Mouse (Mus musculus) limb, embryonic 10.5 days (tissue): Measurements from ENCODE around the gene Ccdc151. TPM values are rescaled to one million over a fixed set of nuclear protein-coding genes. Genes with fewer than 3 reads are reported as not detected.

ENCODE experiments used
- DNase-seq: peaks from one replicate; pipeline ENCODE4 v3.0.0-alpha.2; 2017; ENCODE audit warnings: low spot score
- H3K27ac ChIP-seq: fragments of 300-500 bp; sonication (generic); 2 replicates; pipeline ENCODE4 v1.5.1; 2016; ENCODE audit warnings: mild to moderate bottlenecking
- H3K27me3 ChIP-seq: fragments of 300-500 bp; sonication (generic); 2 replicates; pipeline ENCODE4 v1.6.1; 2016; ENCODE audit warnings: low read depth, mild to moderate bottlenecking; ENCODE audit not compliant: poor library complexity, severe bottlenecking
- H3K36me3 ChIP-seq: fragments of 300-500 bp; sonication (generic); 2 replicates; pipeline ENCODE4 v1.6.1; 2016; ENCODE audit warnings: mild to moderate bottlenecking, moderate library complexity
- H3K4me1 ChIP-seq: fragments of 300-500 bp; sonication (generic); 2 replicates; pipeline ENCODE4 v1.6.1; 2016
- H3K4me3 ChIP-seq: fragments of 300-500 bp; sonication (generic); 2 replicates; pipeline ENCODE4 v1.5.1; 2016; ENCODE audit warnings: mild to moderate bottlenecking, moderate library complexity
- H3K9me3 ChIP-seq: fragments of 300-500 bp; sonication (generic); replicated peaks from 2 replicates; pipeline ENCODE4 v1.6.1; 2016; ENCODE audit warnings: mild to moderate bottlenecking
- WGBS: fragments of 180-500 bp; shearing (Covaris S2); methylation state at CpG from one replicate; pipeline ENCODE4 v1.1.7; 2016; 5-methylcytosine and 5-hydroxymethylcytosine counted together
- polyA plus RNA-seq: library from polyadenylated mRNA; unstranded; fragments of >200 nt; fragmentation: Nextera tagmentation; extraction: Ambion mirVana; gene quantifications from 2 replicates; pipeline ENCODE4 v1.2.1, GENCODE M21; 2016

The Ccdc151 gene
- 2.0 TPM in 2 replicates for polyA plus RNA-seq

GRCm38 (mm10) chr9:22002194-22003162, at the start of gene Ccdc151, which contains the start of gene Prkcsh:
Gene Ccdc151 (minus strand): TSS chr9:22002634.
Gene Prkcsh (plus strand): TSS chr9:22002806.
- Histone ChIP-seq H3K4me1 (peaks cover 30% of the 10 kb centered on the region), H3K27me3 (0 out of 2 replicates have a peak, but pooled peaks cover 1% of the 10 kb centered on the region), H3K9me3 (no peaks in the 10 kb centered on the region), H3K36me3 (peaks cover 38% of the 10 kb centered on the region), H3K27ac (peak within 1 kb of the TSS; percentile 81), H3K4me3 (peak within 1 kb of the TSS; percentile 76)
- 6% methylated on average over 57 of the region's 57 CpGs for WGBS
- peak; percentile 98 for DNase-seq

GRCm38 (mm10) chr9:22051958-22052254, 49.5 kb upstream of the Ccdc151 start, which contains the start of gene Elavl3:
Gene Elavl3 (minus strand): TSS chr9:22052023.
- H3K27me3 ChIP-seq: peaks cover 96% of the 10 kb centered on the region

GRCm38 (mm10) chr9:22051161-22051957, 48.9 kb upstream of the Ccdc151 start:
- no peak overlapping the region for H3K27ac ChIP-seq
- H3K4me1 ChIP-seq: peaks cover 32% of the 10 kb centered on the region
- H3K36me3 ChIP-seq: 0 out of 2 replicates have a peak, but pooled peaks cover 2% of the 10 kb centered on the region
- DNase-seq: peak; percentile 36
- WGBS: under 1% methylated on average over 67 of the region's 67 CpGs
- H3K9me3 ChIP-seq: no peaks in the 10 kb centered on the region
- peak overlapping the region; percentile 48 for H3K4me3 ChIP-seq
- peaks cover 95% of the 10 kb centered on the region for H3K27me3 ChIP-seq

More at GRCm38 (mm10) chr9:22051958-22052254, 49.5 kb upstream of the Ccdc151 start, which contains the start of gene Elavl3:
- 1% methylated on average over 19 of the region's 28 CpGs for WGBS
- no peak within 1 kb of the TSS for H3K27ac ChIP-seq
- peaks cover 32% of the 10 kb centered on the region for H3K4me1 ChIP-seq
- H3K4me3 ChIP-seq: peak within 1 kb of the TSS; percentile 48
- H3K36me3 ChIP-seq: peaks cover 5% of the 10 kb centered on the region
- peak; percentile 52 for DNase-seq
- H3K9me3 ChIP-seq: no peaks in the 10 kb centered on the region

- Histone ChIP-seq H3K9me3 (no peaks in the 10 kb centered on the region), H3K4me1 (peaks cover 32% of the 10 kb centered on the region), H3K36me3 (no peaks in the 10 kb centered on the region), H3K27me3 (peaks cover 88% of the 10 kb centered on the region), H3K27ac (no peak overlapping the region), H3K4me3 (peak overlapping the region; percentile 48)
- peak; percentile 79 for DNase-seq
- WGBS: 1% methylated on average over 43 of the region's 43 CpGs
Measured at GRCm38 (mm10) chr9:22050351-22050889, 48.0 kb upstream of the Ccdc151 start.

DNA sequence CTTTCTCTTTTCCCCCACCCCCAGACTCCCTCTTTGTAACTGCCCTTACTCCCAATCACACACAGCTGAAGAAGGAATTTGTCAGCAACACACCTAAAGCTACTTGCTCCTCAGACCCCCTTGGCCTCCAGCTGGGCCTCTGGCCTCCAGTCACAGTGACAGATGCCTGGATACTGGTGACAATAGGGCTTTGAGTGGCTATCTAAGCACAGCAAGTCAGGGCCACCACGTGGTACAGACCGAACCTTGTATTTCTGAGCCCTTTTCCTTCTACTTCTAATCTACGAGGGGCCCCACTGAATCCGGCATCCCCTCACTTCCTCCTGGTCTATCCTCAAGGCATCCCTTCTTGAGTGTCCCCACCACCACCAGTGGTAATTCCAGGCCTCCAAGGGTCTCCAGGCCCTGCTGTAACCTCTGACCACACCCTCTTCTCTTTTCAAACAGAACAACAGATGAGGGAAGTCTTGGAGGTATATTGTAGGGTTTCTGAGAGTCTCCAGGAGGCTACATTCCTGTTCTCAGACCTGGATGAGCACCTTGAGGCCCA, 47.4 kb upstream of the Ccdc151 start:
- DNase-seq: no peak
- Histone ChIP-seq H3K27me3 (peaks cover 82% of the 10 kb centered on the region), H3K27ac (no peak overlapping the region), H3K36me3 (no peaks in the 10 kb centered on the region), H3K4me3 (0 out of 2 replicates have a peak overlapping the region, but pooled peaks have one; percentile 48), H3K4me1 (peaks cover 26% of the 10 kb centered on the region), H3K9me3 (no peaks in the 10 kb centered on the region)
- whole genome bisulfite sequencing: 70% methylated on average over 4 of the region's 4 CpGs

DNA sequence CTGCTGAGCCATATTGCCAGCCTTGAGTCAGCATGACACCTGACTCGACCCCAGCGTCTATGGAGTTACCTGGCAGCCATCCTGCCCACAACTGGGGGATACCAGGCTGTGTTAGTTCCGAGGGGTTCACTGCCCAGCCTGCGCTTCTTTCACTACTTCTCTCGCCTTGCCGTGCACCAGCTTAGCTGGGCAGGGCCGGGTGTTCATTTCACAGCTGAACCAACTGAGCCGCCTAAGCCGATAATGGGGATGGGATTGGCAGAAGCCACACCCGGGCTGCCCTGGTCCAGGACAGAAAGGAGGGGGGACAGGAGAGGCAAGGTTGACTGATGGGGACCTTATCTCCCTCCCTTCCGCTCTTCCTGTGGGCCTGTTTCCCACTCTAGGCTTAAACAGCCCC, 46.9 kb upstream of the Ccdc151 start:
- peaks cover 21% of the 10 kb centered on the region for H3K4me1 ChIP-seq

GRCm38 (mm10) chr9:22047329-22047728, 44.9 kb upstream of the Ccdc151 start:
- H3K36me3 ChIP-seq: no peaks in the 10 kb centered on the region
- H3K27ac ChIP-seq: no peak overlapping the region
- H3K4me3 ChIP-seq: no peak overlapping the region
- peaks cover 20% of the 10 kb centered on the region for H3K4me1 ChIP-seq
- WGBS: 62% methylated on average over 9 of the region's 9 CpGs
- DNase-seq: no peak
- peaks cover 57% of the 10 kb centered on the region for H3K27me3 ChIP-seq
- H3K9me3 ChIP-seq: no peaks in the 10 kb centered on the region

More for the DNA sequence above, 46.9 kb upstream of the Ccdc151 start:
- no peaks in the 10 kb centered on the region for H3K9me3 ChIP-seq
- peaks cover 77% of the 10 kb centered on the region for H3K27me3 ChIP-seq
- no peak for DNase-seq
- H3K36me3 ChIP-seq: no peaks in the 10 kb centered on the region
- no peak overlapping the region for H3K27ac ChIP-seq
- H3K4me3 ChIP-seq: no peak overlapping the region
- 75% methylated on average over 11 of the region's 11 CpGs for WGBS

- H3K4me1 ChIP-seq: no peaks in the 10 kb centered on the region
- H3K4me3 ChIP-seq: no peak overlapping the region
- 66% methylated on average over 2 of the region's 2 CpGs for WGBS
- no peak overlapping the region for H3K27ac ChIP-seq
- H3K9me3 ChIP-seq: no peaks in the 10 kb centered on the region
- no peaks in the 10 kb centered on the region for H3K36me3 ChIP-seq
- H3K27me3 ChIP-seq: peaks cover 5% of the 10 kb centered on the region; the same call in 1 of the 2 replicates
- DNase-seq: no peak
Measured at GRCm38 (mm10) chr9:22041832-22042231, 39.4 kb upstream of the Ccdc151 start.

- no peak for DNase-seq
- Histone ChIP-seq H3K4me1 (peaks cover 7% of the 10 kb centered on the region), H3K27me3 (no peaks in the 10 kb centered on the region), H3K4me3 (no peak overlapping the region), H3K27ac (no peak overlapping the region), H3K36me3 (no peaks in the 10 kb centered on the region), H3K9me3 (no peaks in the 10 kb centered on the region)
- WGBS: 81% methylated on average over 10 of the region's 10 CpGs
Measured at GRCm38 (mm10) chr9:22037826-22038225, 35.4 kb upstream of the Ccdc151 start.

- no peaks in the 10 kb centered on the region for H3K27me3 ChIP-seq
- H3K27ac ChIP-seq: no peak overlapping the region
- no peaks in the 10 kb centered on the region for H3K9me3 ChIP-seq
- no peak for DNase-seq
- no peak overlapping the region for H3K4me3 ChIP-seq
- peaks cover 7% of the 10 kb centered on the region for H3K4me1 ChIP-seq
- WGBS: 64% methylated on average over 6 of the region's 6 CpGs
- no peaks in the 10 kb centered on the region for H3K36me3 ChIP-seq
Measured at GRCm38 (mm10) chr9:22035300-22036044, 33.0 kb upstream of the Ccdc151 start.

DNA sequence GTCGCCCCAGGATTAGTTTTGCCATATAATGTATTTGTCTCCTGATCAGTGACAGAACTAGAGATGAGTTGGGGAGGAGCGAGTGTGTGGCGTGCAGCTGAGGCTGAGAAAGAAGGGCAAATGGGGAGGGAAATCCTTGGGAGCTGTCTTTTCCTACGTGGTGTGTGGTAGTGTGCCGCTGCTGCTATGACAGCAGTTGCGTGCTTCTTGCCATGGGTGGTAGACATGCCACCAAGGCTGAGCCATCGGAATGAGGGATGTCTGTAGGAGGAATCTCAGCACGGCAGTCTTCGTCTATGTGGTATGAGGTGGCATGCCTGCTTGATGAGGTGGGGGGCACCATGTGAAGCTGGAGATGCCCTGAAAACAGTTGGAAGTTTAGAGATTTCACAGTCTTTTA, 28.0 kb upstream of the Ccdc151 start:
- Histone ChIP-seq H3K4me3 (no peak overlapping the region), H3K27me3 (no peaks in the 10 kb centered on the region), H3K27ac (no peak overlapping the region), H3K36me3 (no peaks in the 10 kb centered on the region), H3K9me3 (no peaks in the 10 kb centered on the region), H3K4me1 (peaks cover 2% of the 10 kb centered on the region)
- DNase-seq: no peak
- 93% methylated on average over 9 of the region's 9 CpGs for WGBS

GRCm38 (mm10) chr9:22028467-22028866, 26.0 kb upstream of the Ccdc151 start:
- H3K36me3 ChIP-seq: no peaks in the 10 kb centered on the region
- H3K27ac ChIP-seq: no peak overlapping the region

More at GRCm38 (mm10) chr9:22028467-22028866, 26.0 kb upstream of the Ccdc151 start:
- no peaks in the 10 kb centered on the region for H3K9me3 ChIP-seq
- no peak for DNase-seq
- no peak overlapping the region for H3K4me3 ChIP-seq
- H3K4me1 ChIP-seq: peaks cover 8% of the 10 kb centered on the region
- WGBS: 69% methylated on average over 7 of the region's 7 CpGs
- no peaks in the 10 kb centered on the region for H3K27me3 ChIP-seq
